Mouse (Mus musculus): Measurements from ENCODE around the gene Itpr3.
A peak's percentile ranks its signal among the peaks of the same experiment; 100 is the strongest.

Gene Itpr3

DNA sequence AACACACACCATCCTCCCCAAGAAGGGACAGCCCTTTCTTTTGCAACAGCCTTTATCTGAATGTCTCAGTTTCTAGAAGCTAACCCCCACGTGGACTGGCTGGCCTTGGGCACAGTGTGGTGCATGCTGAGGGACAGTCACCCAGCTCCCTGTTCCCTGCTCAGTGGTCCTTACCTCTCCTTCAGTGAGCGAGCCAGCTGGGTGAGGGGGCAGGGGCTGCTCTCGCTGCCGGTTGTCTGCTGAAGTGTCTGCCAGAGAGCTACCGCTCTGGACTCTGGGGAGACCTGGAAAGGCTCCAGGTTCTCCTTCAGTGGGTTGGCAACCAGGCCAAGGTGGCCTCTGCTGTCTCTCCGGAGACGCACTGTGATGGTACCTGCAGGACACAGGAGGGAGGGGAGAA is 93.8 kb downstream of the Itpr3 start:
- DNase-seq: peak; percentile 46

GRCm38 (mm10) chr17:27151411-27151810 is 94.3 kb downstream of the Itpr3 start:
- DNase-seq: peak; percentile 34

DNA sequence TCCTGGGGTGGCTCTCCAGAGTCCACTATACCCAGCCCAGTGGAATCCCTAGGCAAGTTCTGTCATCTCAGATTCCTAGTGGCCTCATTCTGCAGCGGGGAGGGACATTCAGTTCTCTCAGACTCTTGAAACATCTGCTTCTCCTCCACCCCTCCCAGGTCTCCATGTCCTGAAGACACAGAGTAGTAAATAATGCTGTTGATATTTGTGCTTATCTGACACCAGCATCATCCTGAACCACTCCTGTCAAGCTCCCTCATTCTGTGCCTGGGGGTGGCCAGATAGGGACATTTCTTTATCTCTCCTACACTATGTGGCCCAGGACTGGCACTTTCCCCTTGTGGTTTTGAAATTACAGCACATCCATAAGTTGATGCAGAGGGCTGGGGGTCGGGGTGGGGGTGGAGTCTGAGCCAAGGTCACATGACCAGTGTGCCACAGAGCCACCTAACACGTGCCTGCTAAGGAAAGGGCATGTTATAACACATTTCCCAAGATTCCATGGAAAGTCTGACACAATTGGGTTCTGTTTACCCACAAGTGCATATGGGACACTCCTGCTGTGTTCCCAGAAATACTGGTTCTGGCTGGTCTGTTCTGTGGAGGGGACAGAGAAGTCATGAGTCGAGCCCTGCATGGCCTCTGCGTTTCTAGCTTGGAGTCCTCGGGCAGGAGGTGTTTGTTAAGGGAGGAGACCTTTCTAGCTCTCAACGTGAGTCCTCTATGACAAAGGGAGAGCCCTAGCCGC is 96.0 kb downstream of the Itpr3 start:
- DNase-seq: no peak

- DNase-seq: no peak
Observed at GRCm38 (mm10) chr17:27153773-27154193, 96.7 kb downstream of the Itpr3 start.

DNA sequence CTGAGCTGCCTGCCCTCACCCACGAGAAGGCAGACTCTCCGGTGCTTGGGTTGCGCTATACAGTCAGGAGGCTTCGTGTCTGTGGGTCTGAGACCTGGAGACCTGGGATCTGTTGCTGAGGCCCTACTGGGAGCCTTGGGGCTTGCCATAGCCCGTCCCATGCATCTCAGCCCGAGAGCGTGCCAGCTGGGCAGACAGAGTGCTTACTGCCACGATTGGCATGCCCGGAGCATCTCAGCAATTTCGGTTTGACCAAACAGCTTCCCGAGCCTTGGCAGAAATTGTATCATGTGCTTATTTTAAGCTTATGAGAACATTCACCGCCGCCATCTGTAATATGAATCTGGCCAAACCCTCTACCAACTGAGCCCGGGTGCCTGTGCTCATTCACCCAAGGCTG is 97.2 kb downstream of the Itpr3 start:
- DNase-seq: no peak

GRCm38 (mm10) chr17:27154881-27155280 is 97.8 kb downstream of the Itpr3 start:
- no peak for DNase-seq

- DNase-seq: no peak
Observed at GRCm38 (mm10) chr17:27155752-27156151, 98.6 kb downstream of the Itpr3 start.

DNA sequence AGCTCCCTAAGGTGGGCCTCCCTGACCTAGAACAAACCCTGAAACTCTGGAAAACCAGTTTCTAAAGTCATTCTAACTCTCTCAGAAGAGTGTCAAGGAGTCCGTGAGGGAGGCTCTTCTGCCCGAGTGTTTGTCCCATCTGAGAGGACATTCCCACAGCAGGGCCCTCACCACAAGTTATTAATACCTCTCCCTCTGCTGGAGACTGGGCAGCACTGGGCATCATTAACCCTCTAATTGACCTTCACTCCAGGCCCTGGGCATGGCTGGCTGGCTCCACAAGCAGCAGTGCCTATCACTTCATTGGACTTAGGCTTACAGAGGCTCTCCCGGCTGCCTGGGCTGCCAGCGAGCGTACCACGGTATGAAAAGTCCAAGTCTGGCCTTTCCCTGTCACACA is 101.3 kb downstream of the Itpr3 start:
- DNase-seq: peak; percentile 30

- DNase-seq: no peak
Observed at GRCm38 (mm10) chr17:27159169-27159568, 102.1 kb downstream of the Itpr3 start.

DNA sequence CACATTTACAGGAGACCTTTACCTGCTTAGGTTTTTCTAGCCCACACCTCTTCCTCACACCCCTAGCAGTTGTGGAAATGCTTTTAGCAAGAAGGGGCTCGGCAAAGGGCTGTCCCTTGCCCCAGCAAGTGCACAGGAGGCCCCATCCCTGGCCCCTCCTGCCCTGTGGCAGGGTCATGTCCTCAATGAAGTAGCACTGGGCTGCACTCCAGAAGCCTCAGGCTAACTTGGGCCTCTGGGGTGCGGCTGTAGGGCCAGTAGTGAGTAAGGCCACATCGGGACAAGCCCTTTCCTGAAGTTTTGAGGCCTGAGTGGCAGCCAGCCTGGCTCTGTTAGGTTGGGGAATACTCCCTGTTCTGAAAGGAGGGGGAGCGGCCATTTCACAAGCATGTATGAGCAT is 103.8 kb downstream of the Itpr3 start:
- DNase-seq: no peak

- peak; percentile 70 for DNase-seq
Observed at GRCm38 (mm10) chr17:27165054-27165773, 108.1 kb downstream of the Itpr3 start.

DNA sequence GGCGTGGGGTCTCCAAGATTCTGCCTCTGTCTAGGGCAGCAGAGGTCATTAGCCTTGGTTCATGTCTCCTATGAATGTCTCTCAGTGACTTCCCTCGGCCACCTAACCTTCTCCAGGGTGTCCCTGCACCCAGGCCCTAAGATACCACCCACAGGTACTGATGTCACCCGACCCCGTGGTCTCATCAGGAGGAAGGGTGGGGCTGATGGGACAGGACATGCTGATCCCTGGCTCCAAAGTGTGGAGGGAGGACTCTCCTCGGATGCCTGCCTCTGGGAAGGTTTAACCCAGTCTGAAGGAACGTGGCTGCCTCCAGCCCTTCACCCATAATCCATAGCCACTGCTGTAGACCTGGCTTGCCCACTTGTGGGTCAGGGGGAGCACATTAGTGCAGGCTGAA is 109.8 kb downstream of the Itpr3 start:
- DNase-seq: no peak

- DNase-seq: no peak
Observed at GRCm38 (mm10) chr17:27167545-27167944, 110.4 kb downstream of the Itpr3 start, which contains the start of gene Ip6k3. TSS of gene Ip6k3 (minus strand) at chr17:27167795.

DNA sequence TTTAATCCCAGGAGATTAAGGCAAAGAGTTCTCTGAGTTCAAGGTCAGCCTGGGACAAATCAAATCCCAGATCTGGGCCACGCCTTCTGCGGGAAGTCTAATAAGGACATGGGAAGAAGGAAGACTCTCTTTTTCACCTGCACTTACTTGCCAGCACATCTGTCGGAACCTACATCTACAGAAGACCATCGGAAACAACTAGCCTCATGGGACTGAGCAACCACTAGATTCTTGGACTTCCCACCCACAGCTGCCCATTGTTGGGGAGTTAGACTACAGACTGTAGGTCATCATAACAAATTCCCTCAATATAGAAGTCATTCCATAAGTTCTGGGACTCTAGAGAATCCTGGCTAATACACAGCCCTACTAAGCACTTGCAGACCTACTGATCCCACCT is 111.5 kb downstream of the Itpr3 start:
- no peak for DNase-seq

GRCm38 (mm10) chr17:27169952-27170695 is 113.0 kb downstream of the Itpr3 start:
- no peak for DNase-seq

DNA sequence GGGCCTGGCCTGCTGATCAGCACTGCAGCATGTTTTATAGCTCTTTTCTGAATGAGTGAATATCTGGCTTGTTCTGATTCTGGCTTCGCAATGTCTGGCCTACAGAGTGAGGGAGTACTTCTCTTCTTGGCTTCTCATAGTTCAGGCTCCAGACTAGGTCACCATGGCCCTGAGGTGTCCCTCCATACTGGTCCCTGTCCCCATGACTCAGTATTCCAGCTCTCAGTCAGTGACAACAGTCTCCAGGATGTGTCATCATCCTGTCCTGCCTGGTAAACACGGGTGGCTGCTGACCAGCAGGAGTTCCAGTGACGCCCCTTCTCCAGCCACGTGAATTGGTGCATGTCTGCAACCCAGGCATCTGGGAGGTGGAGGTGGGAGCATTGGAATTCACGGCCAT is 114.0 kb downstream of the Itpr3 start:
- no peak for DNase-seq

Data from kidney, postnatal 10 days (tissue).